Mouse (Mus musculus): ENCODE measurements around the gene Gfy. TPM values are rescaled to one million over a fixed set of nuclear protein-coding genes. Genes with fewer than 3 reads are reported as not detected.

Gfy gene
- polyA plus RNA-seq, 1 experiment from 2014 or later: not detected

DNA sequence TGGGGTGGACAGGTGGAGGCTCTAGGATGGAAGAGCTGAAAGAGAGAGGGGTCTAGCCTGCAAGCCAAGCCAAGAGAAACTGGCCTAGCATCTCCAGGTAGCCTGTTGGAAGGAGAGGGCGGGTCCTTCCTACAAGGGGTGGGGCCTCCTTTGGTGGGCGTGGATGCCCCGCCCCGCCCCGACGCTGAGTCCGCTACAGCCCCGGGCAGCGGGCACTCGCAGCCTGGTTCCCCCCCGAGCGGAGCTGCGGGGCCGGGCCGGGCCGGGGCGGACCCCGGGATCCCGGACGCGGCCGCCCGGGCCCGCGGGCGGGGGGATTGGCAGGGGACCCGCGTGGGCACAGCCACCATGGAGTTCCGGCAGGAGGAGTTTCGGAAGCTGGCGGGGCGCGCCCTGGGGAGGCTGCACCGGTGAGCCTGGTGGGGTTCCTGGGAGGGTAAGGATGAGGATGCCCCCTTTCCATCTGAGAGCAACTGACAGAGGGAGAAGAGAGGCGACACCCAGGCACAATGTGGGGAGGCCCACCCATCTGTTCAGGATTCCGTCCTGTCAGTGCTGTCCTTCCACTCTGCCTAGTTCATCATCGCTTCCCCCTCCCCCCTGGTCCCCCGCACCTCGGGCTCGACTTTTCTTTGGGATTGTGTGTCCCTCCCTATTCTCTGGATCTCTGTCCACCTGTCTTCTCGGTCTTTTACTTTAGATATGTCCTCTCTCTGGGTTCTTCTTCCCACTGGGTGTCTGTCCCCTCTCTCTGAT is 15.5 kb downstream of the Gfy start, which contains the start of gene Slc17a7:
Gene Slc17a7, plus strand, starts transcription at position 215 of the 756 bp plus-strand sequence.
- peak within 1 kb of the TSS; percentile 80 for H3K4me2 ChIP-seq
- H3K9ac ChIP-seq: no peak within 1 kb of the TSS
- no peak within 1 kb of the TSS for H3K27ac ChIP-seq
- peaks cover 5% of the 10 kb centered on the region; the same call in 1 of the 2 replicates for H3K36me3 ChIP-seq
- no peaks in the 10 kb centered on the region for H3K9me3 ChIP-seq
- peak within 1 kb of the TSS; percentile 46 for H3K4me3 ChIP-seq (replicated peaks)
- H3K4me1 ChIP-seq: peaks cover 15% of the 10 kb centered on the region
- WGBS: 2% methylated on average over 37 of the region's 41 CpGs
- ATAC-seq (ENCODE audit: insufficient read depth, low FRiP score, low read depth): no peak
- H3K27me3 ChIP-seq (replicated peaks): peaks cover 63% of the 10 kb centered on the region

GRCm38 (mm10) chr7:45162996-45163615 is 16.3 kb downstream of the Gfy start:
- peaks cover 6% of the 10 kb centered on the region; the same call in 1 of the 2 replicates for H3K36me3 ChIP-seq
- H3K4me1 ChIP-seq: peaks cover 15% of the 10 kb centered on the region
- H3K4me3 ChIP-seq (replicated peaks): no peak overlapping the region
- H3K27me3 ChIP-seq (replicated peaks): peaks cover 55% of the 10 kb centered on the region
- no peak overlapping the region for H3K4me2 ChIP-seq
- 72% methylated on average over 9 of the region's 9 CpGs for WGBS
- H3K9me3 ChIP-seq: no peaks in the 10 kb centered on the region
- H3K9ac ChIP-seq: no peak overlapping the region
- ATAC-seq (ENCODE audit: insufficient read depth, low FRiP score, low read depth): no peak
- H3K27ac ChIP-seq: no peak overlapping the region

DNA sequence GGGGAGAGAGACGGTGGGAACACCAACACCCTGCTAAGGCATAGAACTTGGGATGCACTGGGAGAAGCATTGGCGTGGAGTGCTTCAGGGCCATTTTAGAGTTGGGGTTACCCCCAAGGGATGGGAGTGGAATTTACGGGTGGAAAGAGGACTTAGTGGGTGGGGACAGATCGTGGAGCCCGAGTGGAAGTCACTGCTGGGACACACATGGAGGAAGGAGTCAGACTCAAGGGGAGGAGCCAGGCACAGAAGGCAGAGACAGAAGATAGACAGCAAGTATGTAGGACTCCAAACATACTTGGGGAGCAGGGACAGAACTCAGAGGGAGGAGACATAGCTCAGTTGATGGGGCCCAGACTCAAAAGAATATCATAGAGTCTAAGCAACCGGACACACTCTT is 16.8 kb downstream of the Gfy start:
- H3K27me3 ChIP-seq (replicated peaks): peaks cover 49% of the 10 kb centered on the region
- peaks cover 15% of the 10 kb centered on the region for H3K4me1 ChIP-seq
- H3K27ac ChIP-seq: no peak overlapping the region
- H3K36me3 ChIP-seq: peaks cover 9% of the 10 kb centered on the region; the same call in 1 of the 2 replicates
- H3K9ac ChIP-seq: no peak overlapping the region
- WGBS: 25% methylated on average over 6 of the region's 6 CpGs
- peak overlapping the region; percentile 45 for H3K4me3 ChIP-seq (replicated peaks)
- no peaks in the 10 kb centered on the region for H3K9me3 ChIP-seq
- peak overlapping the region; percentile 91 for H3K4me2 ChIP-seq
- peak; percentile 1; the same call in 1 of the 2 replicates for ATAC-seq (ENCODE audit: insufficient read depth, low FRiP score, low read depth)

DNA sequence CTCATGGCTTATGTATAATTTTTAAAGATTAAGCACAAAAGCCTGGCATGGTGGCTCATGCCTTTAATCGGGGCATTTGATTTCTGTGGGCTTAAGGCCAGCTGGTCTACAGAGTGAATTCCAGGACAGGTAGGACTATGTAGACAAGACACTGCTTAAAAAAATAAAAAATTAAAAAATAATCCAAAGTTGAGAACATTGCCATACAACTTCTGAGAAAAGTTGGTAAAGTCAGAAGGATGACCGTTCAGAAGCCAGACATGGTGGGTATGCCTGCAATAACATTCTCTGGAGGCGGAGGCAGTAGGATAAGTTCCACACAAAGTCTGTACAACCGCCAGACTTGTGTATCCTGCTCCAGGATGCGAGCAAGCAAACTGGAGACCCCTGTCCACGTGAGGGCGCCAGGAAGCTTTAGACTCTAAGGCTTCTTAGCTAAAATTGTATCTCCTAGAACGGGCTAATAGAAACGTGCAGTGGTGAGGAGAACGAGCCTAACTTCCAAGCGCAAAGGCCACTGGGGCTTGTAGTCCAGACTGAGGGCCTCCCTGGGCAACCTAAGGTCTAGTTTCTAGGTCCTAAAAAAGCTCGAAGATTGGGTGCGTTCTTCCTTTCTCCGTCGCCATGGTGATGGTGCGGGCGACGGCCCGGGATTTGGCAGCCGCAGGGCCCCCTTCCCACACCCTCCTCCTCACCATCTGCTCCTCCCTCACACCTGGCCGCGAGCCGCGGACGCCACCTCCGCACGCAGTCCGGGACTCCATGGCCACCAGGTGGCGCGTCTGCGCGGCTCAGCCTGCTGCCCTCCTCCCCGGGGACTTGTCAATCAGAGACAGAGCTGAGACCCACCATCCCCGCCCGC is 17.5 kb downstream of the Gfy start:
- Histone ChIP-seq H3K9me3 (no peaks in the 10 kb centered on the region), H3K27me3 (replicated peaks) (peaks cover 42% of the 10 kb centered on the region), H3K36me3 (peaks cover 9% of the 10 kb centered on the region; the same call in 1 of the 2 replicates), H3K4me1 (peaks cover 15% of the 10 kb centered on the region), H3K9ac (0 out of 2 replicates have a peak overlapping the region, but pooled peaks have one; percentile 2), H3K4me3 (replicated peaks) (peak overlapping the region; percentile 45), H3K27ac (peak overlapping the region; percentile 6; the same call in 1 of the 2 replicates), H3K4me2 (peak overlapping the region; percentile 91)
- WGBS: 4% methylated on average over 35 of the region's 35 CpGs
- peak; percentile 85 for ATAC-seq (ENCODE audit: insufficient read depth, low FRiP score, low read depth)

GRCm38 (mm10) chr7:45160866-45161265 is 18.5 kb downstream of the Gfy start:
- 93% methylated on average over 3 of the region's 3 CpGs for WGBS
- no peak for ATAC-seq (ENCODE audit: insufficient read depth, low FRiP score, low read depth)
- H3K36me3 ChIP-seq: peaks cover 9% of the 10 kb centered on the region; the same call in 1 of the 2 replicates
- H3K4me1 ChIP-seq: peaks cover 15% of the 10 kb centered on the region
- H3K4me2 ChIP-seq: no peak overlapping the region
- no peaks in the 10 kb centered on the region for H3K9me3 ChIP-seq
- no peak overlapping the region for H3K9ac ChIP-seq
- no peak overlapping the region for H3K27ac ChIP-seq
- no peak overlapping the region for H3K4me3 ChIP-seq (replicated peaks)
- H3K27me3 ChIP-seq (replicated peaks): peaks cover 34% of the 10 kb centered on the region

GRCm38 (mm10) chr7:45160316-45160800 is 19.0 kb downstream of the Gfy start:
- Histone ChIP-seq H3K36me3 (peaks cover 9% of the 10 kb centered on the region; the same call in 1 of the 2 replicates), H3K27me3 (replicated peaks) (peaks cover 29% of the 10 kb centered on the region), H3K9me3 (no peaks in the 10 kb centered on the region), H3K4me1 (peaks cover 16% of the 10 kb centered on the region), H3K9ac (no peak overlapping the region), H3K4me3 (replicated peaks) (no peak overlapping the region), H3K4me2 (no peak overlapping the region), H3K27ac (no peak overlapping the region)
- WGBS: 93% methylated on average over 6 of the region's 6 CpGs
- no peak for ATAC-seq (ENCODE audit: insufficient read depth, low FRiP score, low read depth)

GRCm38 (mm10) chr7:45158991-45159390 is 20.4 kb downstream of the Gfy start:
- 90% methylated on average over 6 of the region's 6 CpGs for WGBS
- ATAC-seq (ENCODE audit: insufficient read depth, low FRiP score, low read depth): no peak

DNA sequence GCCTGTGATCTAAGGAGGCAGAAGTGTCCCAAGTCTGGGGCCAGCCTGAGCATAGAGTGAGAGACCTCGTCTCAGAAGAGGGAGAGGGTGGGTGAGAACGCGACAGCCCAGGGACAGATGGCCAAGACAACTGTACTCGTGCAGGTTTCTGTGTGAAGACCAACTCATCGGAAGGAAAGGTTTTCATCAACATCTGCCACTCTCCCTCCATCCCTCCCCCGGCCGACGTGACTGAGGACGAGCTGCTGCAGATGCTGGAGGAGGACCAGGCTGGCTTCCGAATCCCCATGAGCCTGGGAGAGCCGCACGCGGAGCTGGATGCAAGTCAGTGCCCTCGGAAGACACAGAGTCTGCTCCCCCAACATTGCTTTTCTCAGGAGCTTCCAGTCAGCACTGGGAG is 21.9 kb downstream of the Gfy start:
- WGBS: 81% methylated on average over 14 of the region's 14 CpGs

More at GRCm38 (mm10) chr7:45158991-45159390, 20.4 kb downstream of the Gfy start:
- H3K4me3 ChIP-seq (replicated peaks): no peak overlapping the region
- H3K27ac ChIP-seq: no peak overlapping the region
- no peak overlapping the region for H3K4me2 ChIP-seq
- peaks cover 9% of the 10 kb centered on the region; the same call in 1 of the 2 replicates for H3K36me3 ChIP-seq
- no peaks in the 10 kb centered on the region for H3K9me3 ChIP-seq
- H3K27me3 ChIP-seq (replicated peaks): peaks cover 15% of the 10 kb centered on the region
- peaks cover 17% of the 10 kb centered on the region for H3K4me1 ChIP-seq
- H3K9ac ChIP-seq: no peak overlapping the region

GRCm38 (mm10) chr7:45156206-45156605 is 23.2 kb downstream of the Gfy start:
- 94% methylated on average over 15 of the region's 15 CpGs for WGBS
- no peak overlapping the region for H3K27ac ChIP-seq
- no peak overlapping the region for H3K4me2 ChIP-seq
- H3K36me3 ChIP-seq: peaks cover 9% of the 10 kb centered on the region; the same call in 1 of the 2 replicates
- H3K9ac ChIP-seq: no peak overlapping the region
- ATAC-seq (ENCODE audit: insufficient read depth, low FRiP score, low read depth): no peak
- no peaks in the 10 kb centered on the region for H3K9me3 ChIP-seq
- H3K4me3 ChIP-seq (replicated peaks): no peak overlapping the region
- no peaks in the 10 kb centered on the region for H3K27me3 ChIP-seq (replicated peaks)
- H3K4me1 ChIP-seq: peaks cover 10% of the 10 kb centered on the region

More for the DNA sequence above, 21.9 kb downstream of the Gfy start:
- H3K9ac ChIP-seq: no peak overlapping the region
- H3K4me3 ChIP-seq (replicated peaks): no peak overlapping the region
- no peak overlapping the region for H3K27ac ChIP-seq
- H3K4me1 ChIP-seq: 0 out of 2 replicates have a peak, but pooled peaks cover 10% of the 10 kb centered on the region
- H3K27me3 ChIP-seq (replicated peaks): no peaks in the 10 kb centered on the region; the same call in 1 of the 2 replicates
- ATAC-seq (ENCODE audit: insufficient read depth, low FRiP score, low read depth): no peak
- H3K36me3 ChIP-seq: peaks cover 9% of the 10 kb centered on the region; the same call in 1 of the 2 replicates
- H3K4me2 ChIP-seq: no peak overlapping the region
- H3K9me3 ChIP-seq: no peaks in the 10 kb centered on the region

DNA sequence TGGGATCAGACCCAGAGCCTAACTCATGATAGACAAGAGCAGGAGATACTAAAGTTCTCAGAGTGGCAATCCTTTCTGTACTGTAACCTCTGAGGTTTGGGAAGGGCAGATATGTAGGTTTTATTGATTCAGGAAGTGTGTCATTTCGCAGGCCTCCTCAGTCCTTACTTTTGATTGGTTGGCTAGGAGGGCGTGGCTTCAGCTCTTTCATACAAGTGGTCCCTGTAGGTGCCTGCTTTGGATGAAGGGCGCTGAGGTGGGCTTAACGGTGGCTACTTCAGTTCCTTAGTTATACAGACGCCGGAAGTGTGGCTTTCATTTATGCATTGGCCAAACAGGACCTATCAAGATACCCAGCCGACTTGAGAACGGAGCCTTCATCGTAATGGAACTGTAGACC is 23.8 kb downstream of the Gfy start:
- Histone ChIP-seq H3K4me1 (peaks cover 16% of the 10 kb centered on the region), H3K4me2 (peak overlapping the region; percentile 72; the same call in 1 of the 2 replicates)
- WGBS: 83% methylated on average over 9 of the region's 9 CpGs

DNA sequence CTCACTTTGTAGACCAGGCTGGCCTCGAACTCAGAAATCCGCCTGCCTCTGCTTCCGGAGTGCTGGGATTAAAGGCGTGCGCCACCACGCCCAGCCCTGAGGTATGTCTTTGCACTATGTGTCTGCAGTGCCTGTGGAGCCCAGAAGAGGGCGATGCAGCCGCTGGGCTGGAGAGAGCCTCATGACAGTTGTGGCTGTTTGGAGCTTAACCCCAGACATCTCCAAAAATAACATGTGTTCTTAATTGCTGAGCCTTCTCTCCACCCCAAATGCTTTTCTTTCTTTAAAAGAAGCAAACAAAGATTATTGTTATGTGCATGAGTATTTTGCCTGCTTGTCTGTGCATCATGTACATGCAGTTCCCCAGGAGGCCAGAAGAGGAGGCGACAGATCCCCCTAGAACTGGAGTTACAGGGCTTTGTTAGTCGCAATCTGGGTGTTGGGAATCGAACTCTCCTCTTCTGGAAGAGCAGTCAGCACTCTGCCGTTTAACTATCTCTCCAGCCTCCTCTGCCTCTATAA is 24.3 kb downstream of the Gfy start:
- Histone ChIP-seq H3K4me3 (replicated peaks) (peak overlapping the region; percentile 59), H3K27ac (peak overlapping the region; percentile 96), H3K36me3 (0 out of 2 replicates have a peak, but pooled peaks cover 4% of the 10 kb centered on the region), H3K9ac (no peak overlapping the region), H3K27me3 (replicated peaks) (no peaks in the 10 kb centered on the region), H3K9me3 (no peaks in the 10 kb centered on the region), H3K4me2 (peak overlapping the region; percentile 72), H3K4me1 (peaks cover 18% of the 10 kb centered on the region)
- 69% methylated on average over 12 of the region's 12 CpGs for WGBS
- no peak for ATAC-seq (ENCODE audit: insufficient read depth, low FRiP score, low read depth)

More for the DNA sequence above, 23.8 kb downstream of the Gfy start:
- Histone ChIP-seq H3K4me3 (replicated peaks) (no peak overlapping the region), H3K9me3 (no peaks in the 10 kb centered on the region), H3K9ac (no peak overlapping the region), H3K27ac (no peak overlapping the region), H3K27me3 (replicated peaks) (no peaks in the 10 kb centered on the region), H3K36me3 (0 out of 2 replicates have a peak, but pooled peaks cover 4% of the 10 kb centered on the region)
- no peak for ATAC-seq (ENCODE audit: insufficient read depth, low FRiP score, low read depth)

Data from stomach, embryonic 15.5 days (tissue).